ENCODE assay signal across 15 mouse cellular contexts in genomic region chr7:78793895-78794570, GRCm38 (mm10). TPM values are rescaled to one million over a fixed set of nuclear protein-coding genes. Genes with fewer than 3 reads are reported as not detected.
A peak's percentile ranks its signal among the peaks of the same experiment; 100 is the strongest.
DNase-seq lines count a peak whose midpoint lies in the region; ATAC-seq and TF ChIP-seq lines count a peak whose summit lies in the region.
"Had no signal": no experiment of that assay in that cellular context is flagged by ENCODE, and none has a peak within 500 bp of the region (broad histone marks: within the 10 kb centered on the region; RNA-seq: fewer than 3 reads in every experiment).

No protein-coding gene starts in this region.

- peak overlapping the region; percentile 67 for H3K27ac ChIP-seq in heart, adult 2 months
- H3K27ac ChIP-seq in lung, postnatal 0 days (ENCODE audit: low read length): no peak overlapping the region
- H3K27ac ChIP-seq: forebrain, embryonic 13.5 days; hindbrain, embryonic 14.5 days; limb, embryonic 13.5 days; stomach, postnatal 0 days had no signal

- no peak for TF ChIP-seq POLR2A in heart, adult 2 months (IDR thresholded peaks at IDR 0.05; ENCODE audit: insufficient read depth, low read depth, low read length)

- H3K4me3 ChIP-seq in heart, adult 2 months: no peak overlapping the region
- no peak overlapping the region for H3K4me3 ChIP-seq in lung, postnatal 0 days (ENCODE audit: low read depth, low read length)
- H3K4me3 ChIP-seq: forebrain, embryonic 13.5 days; limb, embryonic 13.5 days; myocyte had no signal

- no peaks in the 10 kb centered on the region for H3K79me2 ChIP-seq in heart, adult 2 months (replicated peaks; ENCODE audit: control insufficient read depth, insufficient read depth, low read length)

- ATAC-seq in granulocyte monocyte progenitor cell, adult 5-6 weeks (replicated peaks; ENCODE audit: poor library complexity, severe bottlenecking): peak; percentile 75
- ATAC-seq in megakaryocyte progenitor cell, adult 5-6 weeks (replicated peaks; ENCODE audit: poor library complexity): peak; percentile 66
- ATAC-seq in lung, postnatal 0 days: no peak
- ATAC-seq: forebrain, embryonic 13.5 days had no signal

- DNase-seq in heart, adult 2 months: no peak
- DNase-seq in heart, postnatal 25 days (ENCODE audit: low spot score): no peak
- peak; percentile 40 for DNase-seq in CD4-positive, CD25-positive, alpha-beta regulatory T cell, adult 2 months (ENCODE audit: low read depth, low spot score)
- DNase-seq in kidney, adult 11 months: no peak
- DNase-seq in lung, postnatal 0 days (ENCODE audit: low spot score): no peak
- no peak for DNase-seq in lung, postnatal 14 days
- DNase-seq: B cell, adult 2 months; gastrocnemius, postnatal 25 days had no signal

- H3K36me3 ChIP-seq in heart, adult 2 months (ENCODE audit: control insufficient read depth, insufficient read depth, low read length): no peaks in the 10 kb centered on the region
- no peaks in the 10 kb centered on the region for H3K36me3 ChIP-seq in lung, postnatal 0 days (ENCODE audit: insufficient read depth, low read length)

- no peak overlapping the region for H3K4me2 ChIP-seq in lung, postnatal 0 days (replicated peaks; ENCODE audit: low read depth, low read length)
- H3K4me2 ChIP-seq: forebrain, embryonic 13.5 days; hindbrain, embryonic 14.5 days; limb, embryonic 13.5 days had no signal

- TF ChIP-seq CTCF in heart, adult 2 months (IDR thresholded peaks at IDR 0.05): no peak
- no peak for TF ChIP-seq CTCF in lung, postnatal 0 days (IDR thresholded peaks at IDR 0.05)

- WGBS in heart, adult 2 months: 63% methylated on average over 13 of the region's 13 CpGs
- WGBS in lung, postnatal 0 days: 70% methylated on average over 13 of the region's 13 CpGs

- H3K4me1 ChIP-seq in heart, adult 2 months (ENCODE audit: control insufficient read depth, insufficient read depth, low read length): peaks cover 7% of the 10 kb centered on the region
- H3K4me1 ChIP-seq in lung, postnatal 0 days (ENCODE audit: insufficient read depth, low read depth, low read length): no peaks in the 10 kb centered on the region

- intact Hi-C loops in heart, adult 2 months (cut with DNase I): loop anchor here (5.0 kb wide), 1 partner anchor 288 kb away; no protein-coding TSS in a partner anchor
- intact Hi-C loops in heart, postnatal 25 days (cut with DNase I): loop anchor here (2.0 to 10.0 kb wide), 2 partner anchors 53 to 291 kb away; partner anchors contain the start of gene Det1

- TF ChIP-seq EP300 in heart, adult 2 months (IDR thresholded peaks at IDR 0.05; ENCODE audit: insufficient read depth, low read depth, low read length): no peak
- TF ChIP-seq EP300 in lung, postnatal 0 days (IDR thresholded peaks at IDR 0.05): no peak

- no peak overlapping the region for H3K9ac ChIP-seq in heart, adult 2 months (ENCODE audit: low read depth, low read length)
- H3K9ac ChIP-seq in lung, postnatal 0 days (replicated peaks; ENCODE audit: low read depth): no peak overlapping the region
- H3K9ac ChIP-seq: forebrain, embryonic 13.5 days; hindbrain, embryonic 14.5 days; limb, embryonic 13.5 days had no signal

- no peaks in the 10 kb centered on the region for H3K27me3 ChIP-seq in heart, adult 2 months (ENCODE audit: control insufficient read depth, insufficient read depth, low read length)
- H3K27me3 ChIP-seq in lung, postnatal 0 days (replicated peaks; ENCODE audit: insufficient read depth, low read length): no peaks in the 10 kb centered on the region
- H3K27me3 ChIP-seq: forebrain, embryonic 13.5 days; limb, embryonic 13.5 days had no signal

- H3K9me3 ChIP-seq in lung, postnatal 0 days (ENCODE audit: low read length): no peaks in the 10 kb centered on the region
- H3K9me3 ChIP-seq: forebrain, embryonic 13.5 days; limb, embryonic 13.5 days had no signal

RNA-seq across cellular contexts. Expression of gene Mrpl46, which starts 10.7 kb away (rescaled TPM):
- total RNA-seq in heart, adult 2 months (2021): 10 to 100 TPM; 48.6 to 52.0 TPM
- 27.4 and 31.7 TPM in 2 replicates for polyA plus RNA-seq in heart, adult 2 months (2012; rRNA removed)
- 10 to 100 TPM; 53.9 to 54.8 TPM for total RNA-seq in heart, postnatal 25 days (2021)
- 30.9 and 37.6 TPM in 2 replicates for total RNA-seq in granulocyte monocyte progenitor cell, adult 5-6 weeks (2014; fragmentation: Nextera tagmentation)
- total RNA-seq in granulocyte monocyte progenitor cell, adult 5-6 weeks (2017): 58.0 and 60.1 TPM in 2 replicates
- 37.5 and 50.6 TPM in 2 replicates for total RNA-seq in megakaryocyte progenitor cell, adult 5-6 weeks (2015)
- total RNA-seq in megakaryocyte progenitor cell, adult 5-6 weeks (2017): 43.6 and 57.2 TPM in 2 replicates
- polyA plus RNA-seq in lung, postnatal 0 days (2015; fragmentation: Nextera tagmentation; extraction: Ambion mirVana): 41.7 and 43.1 TPM in 2 replicates

RNA-seq across cellular contexts. Expression of gene Mrps11, which starts 11.1 kb away (rescaled TPM):
- 10 to 100 TPM; 40.5 to 40.6 TPM for total RNA-seq in heart, adult 2 months (2021)
- 38.0 and 50.0 TPM in 2 replicates for polyA plus RNA-seq in heart, adult 2 months (2012; rRNA removed)
- 10 to 100 TPM; 47.3 to 48.0 TPM for total RNA-seq in heart, postnatal 25 days (2021)
- total RNA-seq in granulocyte monocyte progenitor cell, adult 5-6 weeks (2014; fragmentation: Nextera tagmentation): 40.4 and 49.9 TPM in 2 replicates
- total RNA-seq in granulocyte monocyte progenitor cell, adult 5-6 weeks (2017): 32.4 and 35.7 TPM in 2 replicates
- total RNA-seq in megakaryocyte progenitor cell, adult 5-6 weeks (2015): 36.7 and 37.1 TPM in 2 replicates
- total RNA-seq in megakaryocyte progenitor cell, adult 5-6 weeks (2017): 43.5 and 71.5 TPM in 2 replicates
- polyA plus RNA-seq in lung, postnatal 0 days (2015; fragmentation: Nextera tagmentation; extraction: Ambion mirVana): 39.8 and 46.4 TPM in 2 replicates

RNA-seq across cellular contexts. Expression of gene Det1, which starts 53.0 kb away (rescaled TPM):
- total RNA-seq in heart, adult 2 months (2021): 10 to 100 TPM; 13.2 to 13.8 TPM
- polyA plus RNA-seq in heart, adult 2 months (2012; rRNA removed): 14.6 and 18.3 TPM in 2 replicates
- 10 to 100 TPM; 12.1 to 13.9 TPM for total RNA-seq in heart, postnatal 25 days (2021)
- 17.2 and 22.5 TPM in 2 replicates for total RNA-seq in granulocyte monocyte progenitor cell, adult 5-6 weeks (2014; fragmentation: Nextera tagmentation)
- total RNA-seq in granulocyte monocyte progenitor cell, adult 5-6 weeks (2017): 12.3 and 17.9 TPM in 2 replicates
- total RNA-seq in megakaryocyte progenitor cell, adult 5-6 weeks (2015): 16.1 and 19.3 TPM in 2 replicates
- total RNA-seq in megakaryocyte progenitor cell, adult 5-6 weeks (2017): 14.0 and 15.5 TPM in 2 replicates
- polyA plus RNA-seq in lung, postnatal 0 days (2015; fragmentation: Nextera tagmentation; extraction: Ambion mirVana): 7.8 and 8.5 TPM in 2 replicates

RNA-seq across cellular contexts. Expression of gene Ntrk3, which starts 56.2 kb away (rescaled TPM):
- 1 to 10 TPM; 1.4 to 1.8 TPM for total RNA-seq in heart, adult 2 months (2021)
- 4.8 and 9.1 TPM in 2 replicates for polyA plus RNA-seq in heart, adult 2 months (2012; rRNA removed)
- 1 to 10 TPM; 1.6 to 1.9 TPM for total RNA-seq in heart, postnatal 25 days (2021)
- total RNA-seq in granulocyte monocyte progenitor cell, adult 5-6 weeks (2014; fragmentation: Nextera tagmentation): not detected in 2 replicates
- not detected in 2 replicates for total RNA-seq in granulocyte monocyte progenitor cell, adult 5-6 weeks (2017)
- total RNA-seq in megakaryocyte progenitor cell, adult 5-6 weeks (2015): not detected in 2 replicates
- total RNA-seq in megakaryocyte progenitor cell, adult 5-6 weeks (2017): not detected in 2 replicates
- polyA plus RNA-seq in lung, postnatal 0 days (2015; fragmentation: Nextera tagmentation; extraction: Ambion mirVana): 0.83 and 1.3 TPM in 2 replicates
